Mouse (Mus musculus): Measurements from ENCODE around the gene Spata21.

Gene Spata21

GRCm38 (mm10) chr4:141157485-141157884 lies 69.4 kb downstream of the Spata21 start:
- DNase-seq (ENCODE audit: low read depth, low spot score) = no peak

- DNase-seq (ENCODE audit: low read depth, low spot score) = no peak
These were observed 70.5 kb downstream of the Spata21 start for GRCm38 (mm10) chr4:141158609-141159008.

DNA sequence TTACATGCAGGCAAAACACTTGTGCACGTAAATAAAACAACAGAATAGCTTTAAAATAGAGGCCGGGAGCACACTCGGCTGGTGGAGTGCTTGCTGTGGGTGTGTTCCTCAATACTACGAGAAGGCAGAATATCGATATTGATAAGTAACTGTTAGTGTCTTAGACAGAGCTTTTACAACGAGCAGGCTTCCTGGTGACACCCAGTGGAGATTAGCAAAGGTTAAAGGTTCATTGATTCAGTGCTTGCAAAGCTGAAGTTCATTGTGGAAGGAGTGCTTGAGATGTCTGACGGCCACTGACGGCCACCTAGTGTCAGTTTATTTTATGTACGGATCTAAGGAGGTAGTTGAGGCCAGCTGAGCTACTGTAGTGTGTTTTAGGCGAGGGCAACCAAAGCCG lies 71.0 kb downstream of the Spata21 start:
- no peak for DNase-seq (ENCODE audit: low read depth, low spot score)

DNA sequence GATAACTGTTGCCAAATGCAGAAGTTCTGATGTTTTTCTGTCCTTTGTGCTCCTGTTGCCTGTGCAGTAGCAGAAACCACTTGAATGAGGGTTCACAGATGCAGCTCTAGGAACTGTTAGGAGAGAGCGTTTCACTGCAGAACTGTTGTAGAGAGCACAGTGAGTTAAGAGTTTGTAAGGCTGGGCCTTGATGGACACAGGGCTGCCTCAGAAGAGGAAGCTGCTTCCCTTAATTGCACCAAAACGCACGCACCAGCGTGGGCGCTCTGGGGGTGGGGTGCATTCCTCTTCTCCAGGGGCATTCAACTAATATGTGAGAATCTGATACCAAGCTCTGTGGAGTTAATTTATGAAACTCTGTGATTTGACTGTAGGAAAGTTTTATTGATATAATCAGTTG lies 71.5 kb downstream of the Spata21 start:
- no peak for DNase-seq (ENCODE audit: low read depth, low spot score)

GRCm38 (mm10) chr4:141160193-141160592 lies 72.1 kb downstream of the Spata21 start:
- DNase-seq (ENCODE audit: low read depth, low spot score) = no peak

DNA sequence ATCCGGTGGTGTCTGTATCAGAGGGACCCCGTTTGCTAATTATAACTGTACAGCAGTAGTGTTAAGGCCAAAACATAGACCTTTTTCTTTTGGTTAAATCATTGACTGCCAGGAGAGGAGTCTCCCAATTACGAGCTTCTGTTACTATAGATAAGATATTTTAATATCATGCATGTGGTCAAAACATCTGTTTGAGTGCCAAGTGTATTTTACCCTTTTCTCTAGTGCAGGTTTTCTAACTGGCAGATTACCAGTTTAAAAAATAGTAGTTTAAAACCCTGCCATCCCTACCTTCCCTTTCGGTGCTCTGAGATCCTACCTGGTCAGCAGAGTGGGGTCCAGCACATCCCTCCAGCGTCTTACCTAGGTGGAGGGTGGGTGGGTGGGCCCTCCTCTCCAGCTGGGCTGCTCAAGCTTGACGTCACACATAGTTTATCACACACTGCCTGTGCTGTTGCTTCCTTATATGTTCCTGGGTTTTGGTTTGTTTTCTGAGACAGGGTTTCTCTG lies 73.6 kb downstream of the Spata21 start:
- DNase-seq (ENCODE audit: low read depth, low spot score) = no peak

All from retina, postnatal 7 days (tissue).